Mouse (Mus musculus): Measurements from ENCODE around the gene Uhmk1. TPM values are rescaled to one million over a fixed set of nuclear protein-coding genes. Genes with fewer than 3 reads are reported as not detected.

Gene Uhmk1
- total and polyA plus RNA-seq, 3 experiments: 22.7 to 32.5 (median 25.0) TPM

GRCm38 (mm10) chr1:170163398-170163943 lies 51.7 kb downstream of the Uhmk1 start:
- in situ Hi-C loops (cut with MboI; ENCODE audit: low pct_ligation_motif_present, low pct_unique_long_range_greater_than_20kb, low sequenced_read_pairs) (loop anchor here (25.0 kb wide), 1 partner anchor 626 kb away; the partner anchor contains the start of gene Nuf2), dilution Hi-C loops (cut with MboI; ENCODE audit: extremely low pct_ligation_motif_present, extremely low pct_unique_long_range_greater_than_20kb, low sequenced_read_pairs) (no loop called here)
- Histone ChIP-seq H3K4me1 (ENCODE audit: control insufficient read depth in 1 of 2, insufficient read depth in 2 of 2) (peaks cover 0 to 13% of the 10 kb centered on the region in 2 experiments; a peak in 1 of 4 replicates), H3K79me2 (replicated peaks; ENCODE audit: control insufficient read depth, extremely low read depth, insufficient read depth, poor library complexity, severe bottlenecking) (peaks cover 6% of the 10 kb centered on the region), H3K9ac (ENCODE audit: insufficient read depth, low read depth) (no peak overlapping the region), H3K4me2 (ENCODE audit: insufficient read depth, low read depth, poor library complexity, severe bottlenecking) (no peak overlapping the region), H3K9me3 (replicated peaks; ENCODE audit: low read length) (no peaks in the 10 kb centered on the region), H3K36me3 (replicated peaks in 1 of 2; ENCODE audit: control insufficient read depth in 1 of 2, insufficient read depth in 1 of 2, low read length in 1 of 2) (peaks cover 29 to 80% of the 10 kb centered on the region in 2 experiments), H3K27me3 (replicated peaks) (no peaks in the 10 kb centered on the region), H3K27ac (ENCODE audit: insufficient read depth, low read depth) (no peak overlapping the region), H3K4me3 (replicated peaks in 1 of 3; ENCODE audit: low read depth in 2 of 3, low read length in 2 of 3, poor library complexity in 1 of 3) (no peak overlapping the region)
- TF ChIP-seq RCOR1 (conservative IDR thresholded peaks at IDR 0.05; ENCODE audit: low read depth, low read length) (no peak), POLR2AphosphoS2 (IDR thresholded peaks at IDR 0.05; ENCODE audit: low read depth, low read length) (no peak), MEF2A (IDR thresholded peaks at IDR 0.05; ENCODE audit: borderline replicate concordance, low read depth, low read length) (no peak), MAFK (IDR thresholded peaks at IDR 0.05; ENCODE audit: insufficient replicate concordance, low read length) (no peak), TCF12 (IDR thresholded peaks at IDR 0.05; ENCODE audit: low read depth, low read length) (no peak), USF2 (conservative IDR thresholded peaks at IDR 0.05; ENCODE audit: low read depth, low read length) (no peak), IRF4 (IDR thresholded peaks at IDR 0.05; ENCODE audit: low read depth, low read length) (no peak), ZNF384 (IDR thresholded peaks at IDR 0.05; ENCODE audit: low read depth, low read length) (no peak), ZC3H11A (IDR thresholded peaks at IDR 0.05; ENCODE audit: low read depth, low read length) (no peak), NELFE (IDR thresholded peaks at IDR 0.05; ENCODE audit: low read depth, low read length) (no peak), GABPA (IDR thresholded peaks at IDR 0.05; ENCODE audit: insufficient replicate concordance, low read depth, low read length) (no peak), POLR2A (IDR thresholded peaks at IDR 0.05; ENCODE audit: low read depth, low read length) (no peak), HCFC1 (IDR thresholded peaks at IDR 0.05; ENCODE audit: low read depth, low read length) (no peak), ETS1 (conservative IDR thresholded peaks at IDR 0.05; ENCODE audit: low read depth, low read length) (no peak), EP300 (IDR thresholded peaks at IDR 0.05; ENCODE audit: low read length) (no peak), CTCF (conservative IDR thresholded peaks at IDR 0.05 in 1 of 2, IDR thresholded peaks at IDR 0.05 in 1 of 2; ENCODE audit: low read depth in 2 of 2, low read length in 2 of 2) (no peak), JUND (conservative IDR thresholded peaks at IDR 0.05; ENCODE audit: low read depth, low read length) (no peak), E2F4 (IDR thresholded peaks at IDR 0.05; ENCODE audit: insufficient replicate concordance, low read depth, low read length) (no peak), SMC3 (IDR thresholded peaks at IDR 0.05; ENCODE audit: low read depth, low read length) (no peak), MXI1 (IDR thresholded peaks at IDR 0.05; ENCODE audit: low read depth, low read length) (no peak)
- DNase-seq (ENCODE audit: extremely low read depth): no peak

GRCm38 (mm10) chr1:170161852-170162251 lies 53.3 kb downstream of the Uhmk1 start:
- no peak overlapping the region for H3K9ac ChIP-seq (ENCODE audit: insufficient read depth, low read depth)
- dilution Hi-C loops (cut with MboI; ENCODE audit: extremely low pct_ligation_motif_present, extremely low pct_unique_long_range_greater_than_20kb, low sequenced_read_pairs) (no loop called here), in situ Hi-C loops (cut with MboI; ENCODE audit: low pct_ligation_motif_present, low pct_unique_long_range_greater_than_20kb, low sequenced_read_pairs) (loop anchor here (25.0 kb wide), 1 partner anchor 625 kb away; the partner anchor contains the start of gene Nuf2)
- H3K4me2 ChIP-seq (ENCODE audit: insufficient read depth, low read depth, poor library complexity, severe bottlenecking): no peak overlapping the region
- H3K27ac ChIP-seq (ENCODE audit: insufficient read depth, low read depth): no peak overlapping the region
- no peak for DNase-seq (ENCODE audit: extremely low read depth)
- no peak for TF ChIP-seq RCOR1 (conservative IDR thresholded peaks at IDR 0.05; ENCODE audit: low read depth, low read length)
- TF ChIP-seq TCF12 (IDR thresholded peaks at IDR 0.05; ENCODE audit: low read depth, low read length): no peak
- TF ChIP-seq NELFE (IDR thresholded peaks at IDR 0.05; ENCODE audit: low read depth, low read length): no peak
- no peak for TF ChIP-seq GABPA (IDR thresholded peaks at IDR 0.05; ENCODE audit: insufficient replicate concordance, low read depth, low read length)
- no peak for TF ChIP-seq EP300 (IDR thresholded peaks at IDR 0.05; ENCODE audit: low read length)
- TF ChIP-seq MAFK (IDR thresholded peaks at IDR 0.05; ENCODE audit: insufficient replicate concordance, low read length): no peak
- TF ChIP-seq E2F4 (IDR thresholded peaks at IDR 0.05; ENCODE audit: insufficient replicate concordance, low read depth, low read length): no peak
- TF ChIP-seq NRF1 (IDR thresholded peaks at IDR 0.05; ENCODE audit: low read depth, low read length): no peak
- no peak for TF ChIP-seq RAD21 (IDR thresholded peaks at IDR 0.05; ENCODE audit: low read depth, low read length)
- no peak for TF ChIP-seq ZC3H11A (IDR thresholded peaks at IDR 0.05; ENCODE audit: low read depth, low read length)
- no peak for TF ChIP-seq IRF4 (IDR thresholded peaks at IDR 0.05; ENCODE audit: low read depth, low read length)
- TF ChIP-seq USF1 (IDR thresholded peaks at IDR 0.05; ENCODE audit: low read depth, low read length): no peak
- no peak for TF ChIP-seq ZKSCAN1 (IDR thresholded peaks at IDR 0.05; ENCODE audit: borderline replicate concordance, low read depth, low read length)
- TF ChIP-seq MAZ (IDR thresholded peaks at IDR 0.05; ENCODE audit: low read depth, low read length): no peak
- TF ChIP-seq USF2 (conservative IDR thresholded peaks at IDR 0.05; ENCODE audit: low read depth, low read length): no peak
- TF ChIP-seq ETS1 (conservative IDR thresholded peaks at IDR 0.05; ENCODE audit: low read depth, low read length): no peak
- no peak for TF ChIP-seq MYC (IDR thresholded peaks at IDR 0.05; ENCODE audit: low read depth, low read length)
- no peak overlapping the region for H3K4me3 ChIP-seq (replicated peaks in 1 of 3; ENCODE audit: low read depth in 2 of 3, low read length in 2 of 3, poor library complexity in 1 of 3)
- H3K27me3 ChIP-seq (replicated peaks): no peaks in the 10 kb centered on the region
- peaks cover 37 to 83% of the 10 kb centered on the region in 2 experiments for H3K36me3 ChIP-seq (replicated peaks in 1 of 2; ENCODE audit: control insufficient read depth in 1 of 2, insufficient read depth in 1 of 2, low read length in 1 of 2)
- H3K4me1 ChIP-seq (ENCODE audit: control insufficient read depth in 1 of 2, insufficient read depth in 2 of 2): peaks cover 0 to 13% of the 10 kb centered on the region in 2 experiments; a peak in 1 of 4 replicates
- peaks cover 3% of the 10 kb centered on the region for H3K79me2 ChIP-seq (replicated peaks; ENCODE audit: control insufficient read depth, extremely low read depth, insufficient read depth, poor library complexity, severe bottlenecking)
- no peaks in the 10 kb centered on the region for H3K9me3 ChIP-seq (replicated peaks; ENCODE audit: low read length)

Data from CH12.LX (cell line).